Mouse (Mus musculus) ES-E14 (cell line): ENCODE data around the gene Fam3c.

ENCODE experiments used
- HCFC1 ChIP-seq: IDR thresholded peaks from 2 replicates; pipeline ENCODE4 v1.6.1; 2012; ENCODE audit warnings: low read length, inconsistent platforms, borderline replicate concordance; ENCODE audit not compliant: insufficient read depth
- MAFK ChIP-seq: IDR thresholded peaks from 2 replicates; pipeline ENCODE4 v1.6.1; 2014; ENCODE audit warnings: mild to moderate bottlenecking, low read depth, low read length, inconsistent platforms; ENCODE audit not compliant: insufficient read depth
- ZC3H11A ChIP-seq: IDR thresholded peaks from 2 replicates; pipeline ENCODE4 v1.6.1; 2012; ENCODE audit warnings: low read depth, mild to moderate bottlenecking, inconsistent platforms, low read length, borderline replicate concordance
- ZNF384 ChIP-seq: IDR thresholded peaks from 2 replicates; pipeline ENCODE4 v1.6.1; 2012; ENCODE audit warnings: low read depth, low read length, inconsistent platforms

DNA sequence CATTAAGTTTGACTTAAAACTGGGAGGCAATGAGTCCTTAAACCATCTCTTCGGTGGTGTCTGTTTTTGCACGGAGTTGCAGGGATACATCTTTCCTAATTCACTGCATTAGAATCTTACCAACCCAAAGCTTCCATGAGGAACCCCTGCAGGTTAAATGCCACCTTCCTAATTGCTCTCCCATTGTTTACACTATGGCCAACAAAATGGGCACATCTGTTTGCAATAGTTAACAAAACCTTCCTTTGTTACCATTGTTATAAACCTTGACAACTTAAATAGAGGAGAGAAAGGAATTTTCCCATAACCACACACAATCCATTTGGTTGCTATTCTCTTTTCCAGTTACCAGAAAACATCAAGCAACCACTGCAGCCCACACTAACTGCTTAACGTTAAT lies 62.1 kb downstream of the Fam3c start:
- TF ChIP-seq HCFC1, result no peak
- TF ChIP-seq ZC3H11A, result no peak
- no peak for TF ChIP-seq MAFK
- TF ChIP-seq ZNF384, result no peak
